Comparison of ENCODE assay signal across 8 mouse cellular contexts in genomic region chr13:72623926-72624846, GRCm38 (mm10). TPM values are rescaled to one million over a fixed set of nuclear protein-coding genes. Genes with fewer than 3 reads are reported as not detected.
A peak's percentile ranks its signal among the peaks of the same experiment; 100 is the strongest.
DNase-seq lines count a peak whose midpoint lies in the region; ATAC-seq and TF ChIP-seq lines count a peak whose summit lies in the region.

No protein-coding gene starts in this region.

- peak overlapping the region; percentile 14 for H3K4me3 ChIP-seq in forebrain, embryonic 12.5 days (replicated peaks)
- H3K4me3 ChIP-seq in kidney, adult 2 months (ENCODE audit: insufficient read depth, low read depth, low read length), result peak overlapping the region; percentile 45
- no peak overlapping the region for H3K4me3 ChIP-seq in layer of hippocampus, adult 2 months

- WGBS in forebrain, embryonic 12.5 days, result 1% methylated on average over 46 of the region's 46 CpGs
- WGBS in kidney, adult 2 months, result 2% methylated on average over 46 of the region's 46 CpGs

- TF ChIP-seq POLR2A in kidney, adult 2 months (IDR thresholded peaks at IDR 0.05; ENCODE audit: low read depth, low read length), result no peak

- DNase-seq in gastrocnemius, postnatal 10 days, result peak; percentile 27
- DNase-seq in gastrocnemius, postnatal 36 days, result no peak
- DNase-seq in kidney, adult 2 months, result peak; percentile 49
- peak; percentile 39 for DNase-seq in lung, postnatal 14 days
- no peak for DNase-seq in layer of hippocampus, adult 2 months (ENCODE audit: low spot score in 2 of 2)
- no peak for DNase-seq in gastrocnemius, postnatal 25 days
- no peak for DNase-seq in frontal cortex, adult 2 months (ENCODE audit: extremely low spot score in 1 of 2, low spot score in 1 of 2)

- no peak for ATAC-seq in forebrain, embryonic 12.5 days (ENCODE audit: low FRiP score)

- intact Hi-C loops in gastrocnemius, postnatal 36 days (cut with DNase I), result loop anchor here (10.0 kb wide), 1 partner anchor 659 kb away; the partner anchor contains the start of gene Irx1

- peak overlapping the region; percentile 34 for H3K4me2 ChIP-seq in forebrain, embryonic 12.5 days

- no peak overlapping the region for H3K9ac ChIP-seq in forebrain, embryonic 12.5 days

- H3K9me3 ChIP-seq in forebrain, embryonic 12.5 days, result no peaks in the 10 kb centered on the region

- H3K27me3 ChIP-seq in forebrain, embryonic 12.5 days, result peaks cover 92% of the 10 kb centered on the region
- H3K27me3 ChIP-seq in kidney, adult 2 months (replicated peaks; ENCODE audit: control insufficient read depth, insufficient read depth, low read length), result peaks cover 5% of the 10 kb centered on the region

- H3K4me1 ChIP-seq in forebrain, embryonic 12.5 days, result peaks cover 34% of the 10 kb centered on the region
- H3K4me1 ChIP-seq in kidney, adult 2 months (ENCODE audit: control insufficient read depth, insufficient read depth, low read length), result no peaks in the 10 kb centered on the region

- no peak for TF ChIP-seq CTCF in kidney, adult 2 months (conservative IDR thresholded peaks at IDR 0.05; ENCODE audit: insufficient read depth, insufficient read length, low read depth, low read length)
- TF ChIP-seq CTCF in layer of hippocampus, adult 2 months (conservative IDR thresholded peaks at IDR 0.05), result no peak; the same call in 1 of the 2 replicates

- no peaks in the 10 kb centered on the region for H3K36me3 ChIP-seq in forebrain, embryonic 12.5 days (replicated peaks)
- H3K36me3 ChIP-seq in kidney, adult 2 months (ENCODE audit: control insufficient read depth, insufficient read depth, low read length), result no peaks in the 10 kb centered on the region

- H3K27ac ChIP-seq in forebrain, embryonic 12.5 days, result no peak overlapping the region
- H3K27ac ChIP-seq in kidney, adult 2 months (ENCODE audit: insufficient read depth, low read depth, low read length), result 0 out of 2 replicates have a peak overlapping the region, but pooled peaks have one; percentile 6
- no peak overlapping the region for H3K27ac ChIP-seq in layer of hippocampus, adult 2 months

RNA-seq across cellular contexts. Expression of gene Irx2, which starts 4.4 kb away (rescaled TPM):
- total RNA-seq in gastrocnemius, postnatal 10 days (2021), result under 1 TPM in 1 of 2 experiments, not detected in 1; 0.18 TPM
- not detected for total RNA-seq in gastrocnemius, postnatal 36 days (2021)
- polyA plus RNA-seq in forebrain, embryonic 12.5 days (2016; fragmentation: Nextera tagmentation; extraction: Ambion mirVana), result 3.6 and 6.5 TPM in 2 replicates
- 17.6 and 21.9 TPM in 2 replicates for polyA plus RNA-seq in kidney, adult 2 months (2012; rRNA removed)
- total RNA-seq in layer of hippocampus, adult 2 months (2021), result under 1 TPM in 1 of 2 experiments, not detected in 1; 0.54 TPM
- total RNA-seq in gastrocnemius, postnatal 25 days (2021), result not detected
- polyA plus RNA-seq in frontal cortex, adult 2 months (2012; rRNA removed), result 0.06 and 0.20 TPM in 2 replicates

Comparison
In these comparisons a context has a peak if more than half of its experiments do, and no peak if none do; other contexts are left out.
1. DNase-seq: peak in gastrocnemius, postnatal 10 days (single experiment), kidney, adult 2 months (single experiment) and lung, postnatal 14 days (single experiment); none in gastrocnemius, postnatal 36 days (0 of 2), layer of hippocampus, adult 2 months (0 of 2), gastrocnemius, postnatal 25 days (single experiment) and frontal cortex, adult 2 months (0 of 2).